Mouse (Mus musculus) thymus, postnatal 0 days (tissue): ENCODE measurements at regions not wholly inside any gene's neighbourhood (a gene's known extent, or its start where the extent isn't known, plus 50 kb on each side); places are given as distances from the start of the nearest gene placed in this dataset.

Experiments
- DNase-seq: peaks from one replicate; pipeline ENCODE4 v3.0.0-alpha.2; 2015; ENCODE audit warnings: low spot score

DNA sequence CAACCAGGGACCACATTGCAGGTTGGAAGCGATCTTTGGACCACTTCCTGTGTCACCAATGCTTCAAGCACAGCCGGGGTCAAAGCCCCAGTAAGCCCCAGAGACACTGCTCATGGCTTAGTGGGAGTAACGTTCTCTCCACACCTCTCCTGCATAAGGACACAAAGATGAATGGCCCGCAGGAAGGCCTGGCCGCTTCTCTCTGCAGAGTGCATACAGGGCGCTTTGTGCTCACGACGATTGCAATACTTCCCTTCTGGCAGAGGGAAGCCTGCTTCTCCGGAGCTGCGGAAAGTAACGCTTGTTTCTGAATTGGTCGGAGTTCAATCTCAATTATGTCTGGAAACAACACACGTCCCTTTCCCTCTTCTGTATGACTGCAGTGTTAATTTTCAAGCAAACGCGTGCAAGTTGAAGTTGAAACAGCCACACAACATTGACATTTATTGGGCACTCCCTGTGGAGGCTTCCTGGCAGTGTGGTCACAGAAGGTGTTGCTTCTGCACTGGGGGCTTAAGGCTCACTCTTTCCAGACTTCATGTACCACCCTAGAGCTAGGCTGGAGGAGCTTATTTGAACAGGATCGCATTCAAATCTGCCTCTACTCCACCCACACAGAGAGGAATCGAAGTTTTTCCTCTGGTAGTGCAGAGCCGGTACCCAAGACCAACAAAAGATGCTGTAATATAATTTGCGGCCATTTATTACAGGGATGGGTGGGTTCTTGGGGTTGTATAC, 168.4 kb downstream of the Ndfip2 start:
- no peak for DNase-seq

DNA sequence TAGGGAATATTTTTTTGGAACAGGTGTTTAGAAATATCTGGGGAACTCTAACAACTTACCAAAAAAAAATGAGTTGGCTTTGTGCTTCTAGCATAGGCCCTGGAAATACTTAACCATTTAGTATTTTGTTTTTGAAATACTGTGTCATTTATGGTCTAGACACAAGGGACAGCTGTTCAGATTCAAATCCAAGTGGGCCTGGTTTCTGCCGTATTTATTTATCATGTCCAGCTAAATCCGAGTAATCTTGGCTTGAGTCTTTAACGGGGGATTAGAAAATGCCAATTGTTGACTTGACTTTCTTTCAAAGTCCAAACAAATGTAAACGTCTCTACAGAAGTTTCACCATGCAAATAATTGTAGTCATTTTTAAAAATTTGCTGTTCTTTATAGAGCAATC, 159.6 kb downstream of the Ndfip2 start:
- no peak for DNase-seq

DNA sequence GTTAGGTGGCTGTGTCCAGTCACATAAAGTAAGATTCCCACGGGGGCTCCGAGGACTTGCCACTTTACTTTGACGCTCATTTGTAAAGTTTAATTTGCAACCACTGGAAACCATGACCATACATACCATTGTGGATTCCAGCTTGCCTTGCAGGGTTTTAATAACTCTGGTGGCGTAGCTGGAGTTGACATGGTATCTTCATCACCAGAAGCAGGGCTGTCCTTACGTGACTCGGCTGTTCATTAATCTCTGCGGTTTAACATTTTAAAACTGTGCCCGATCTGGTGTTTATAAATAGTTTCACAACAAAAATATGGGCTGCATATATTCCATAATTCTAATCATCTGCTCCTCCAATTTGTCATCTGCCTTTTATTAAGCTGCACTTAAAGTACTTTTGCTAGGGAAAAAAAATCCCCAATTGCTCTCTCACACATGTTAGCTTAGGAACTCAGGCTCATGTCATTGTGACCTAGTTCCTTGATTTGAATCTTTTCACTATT, 159.1 kb downstream of the Ndfip2 start:
- no peak for DNase-seq

DNA sequence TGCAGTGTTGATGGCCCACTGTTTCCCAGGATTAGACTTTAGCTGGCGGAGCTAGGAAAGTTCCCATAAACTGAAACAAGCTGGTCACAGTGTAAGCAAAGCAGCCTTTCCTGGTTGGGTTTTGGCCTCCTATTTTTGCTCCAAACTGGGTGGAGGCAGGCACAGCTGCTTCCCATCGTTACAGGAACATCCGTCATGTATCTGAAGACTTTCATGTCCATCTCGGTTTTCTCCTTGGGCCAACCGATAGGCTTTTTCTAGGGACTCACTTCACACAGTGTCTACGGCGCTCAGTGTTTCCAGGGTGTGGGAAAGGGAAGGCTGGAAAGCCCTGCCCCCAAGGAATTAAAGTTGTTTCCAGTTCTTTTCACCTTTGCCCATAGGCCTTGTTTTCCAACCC, 158.6 kb downstream of the Ndfip2 start:
- DNase-seq = no peak

DNA sequence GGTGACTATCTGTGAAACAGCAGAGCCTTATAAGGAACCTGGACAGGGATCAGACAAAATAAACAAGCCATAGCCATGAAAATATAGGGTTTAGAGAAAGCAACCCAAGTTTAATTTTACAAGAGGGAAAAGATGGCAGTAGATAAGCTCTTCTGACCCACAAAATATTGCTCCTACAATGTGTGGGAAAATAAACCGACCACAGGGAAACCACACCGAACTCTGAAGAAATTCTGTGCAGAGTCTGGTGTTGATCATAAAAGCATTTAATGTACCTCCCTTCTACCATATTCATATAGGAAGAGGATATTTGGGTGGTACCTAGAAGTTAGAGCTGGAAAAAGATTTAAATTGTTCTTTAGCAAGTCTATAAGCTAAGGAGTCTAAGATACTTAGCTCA, 146.3 kb downstream of the Ndfip2 start:
- no peak for DNase-seq

DNA sequence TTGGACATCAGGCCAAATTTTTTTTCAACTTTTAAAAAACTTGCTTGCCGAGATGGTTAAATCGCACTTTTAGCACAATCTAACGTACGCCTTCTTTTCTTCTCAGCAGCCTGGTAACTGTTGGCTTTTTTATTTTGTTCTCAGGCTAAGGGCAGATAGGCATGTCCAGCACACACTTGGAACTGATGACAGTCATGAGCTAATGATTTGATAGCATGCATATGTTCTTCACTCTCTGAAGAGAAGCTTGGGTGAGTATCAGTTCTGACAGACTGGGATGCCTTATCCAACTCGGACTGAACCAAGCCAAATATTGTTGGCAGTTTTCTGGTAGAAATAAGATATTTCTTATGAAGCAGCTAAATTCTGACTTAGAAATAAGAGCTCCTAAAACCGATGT, 145.9 kb downstream of the Ndfip2 start:
- DNase-seq = no peak

DNA sequence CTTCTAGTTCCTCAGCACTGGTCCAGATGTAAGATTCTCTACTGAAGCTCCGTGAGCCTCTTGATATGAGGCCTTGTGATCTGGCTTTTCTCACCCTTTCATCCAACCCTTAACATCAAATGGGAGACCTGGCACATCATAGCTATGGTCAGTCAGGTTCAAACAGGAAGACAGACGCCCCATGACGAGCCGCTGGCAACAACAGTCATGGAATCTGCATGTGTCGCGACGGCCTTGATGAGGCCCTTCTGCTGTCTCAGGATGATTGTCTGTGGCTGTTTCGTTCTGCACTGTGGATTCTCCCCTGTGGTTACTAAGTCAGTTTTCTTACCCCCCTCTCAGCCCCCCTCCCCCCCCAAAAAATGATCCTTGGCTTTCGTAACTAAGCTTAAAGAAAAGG, 144.9 kb downstream of the Ndfip2 start:
- no peak for DNase-seq

DNA sequence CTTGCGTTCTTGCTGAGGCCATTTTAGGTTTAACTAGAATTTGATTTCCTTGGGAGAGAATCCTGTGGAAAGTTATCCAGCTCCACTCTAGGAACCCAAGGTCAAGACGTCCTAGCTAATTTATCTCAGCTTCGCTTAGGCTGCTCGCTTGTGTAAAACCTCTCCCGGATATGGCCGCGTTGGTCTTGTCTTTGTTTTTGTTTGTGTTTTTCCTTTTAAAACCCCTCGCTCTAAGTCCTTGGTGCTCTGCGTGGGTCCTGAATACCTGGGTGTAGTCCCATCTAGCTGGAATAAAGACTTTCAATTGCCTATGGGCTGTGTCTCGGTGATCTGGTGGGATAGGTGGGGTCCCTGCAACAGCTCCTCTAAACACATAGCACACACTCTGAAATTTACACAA, 144.2 kb downstream of the Ndfip2 start:
- no peak for DNase-seq

DNA sequence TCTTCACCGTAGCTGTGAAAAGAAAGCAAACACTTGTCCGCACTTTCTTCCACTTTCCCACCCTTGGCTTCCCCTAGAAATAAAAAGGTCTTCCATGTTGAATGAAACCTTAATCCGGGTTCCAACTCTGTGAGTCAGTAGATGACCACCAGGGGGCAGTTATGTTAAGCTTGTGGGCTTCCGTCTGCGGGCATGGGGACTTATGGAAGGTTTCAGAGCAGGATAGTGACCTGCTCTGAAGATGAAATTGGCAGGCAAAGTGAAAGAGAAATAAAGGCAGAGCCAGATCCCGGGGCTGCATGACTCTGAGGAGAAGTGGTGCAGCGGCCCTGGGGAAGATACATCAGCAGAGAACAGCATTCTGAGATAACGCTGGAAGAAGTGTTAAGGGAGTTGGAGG, 139.1 kb downstream of the Ndfip2 start:
- DNase-seq = peak; percentile 73

DNA sequence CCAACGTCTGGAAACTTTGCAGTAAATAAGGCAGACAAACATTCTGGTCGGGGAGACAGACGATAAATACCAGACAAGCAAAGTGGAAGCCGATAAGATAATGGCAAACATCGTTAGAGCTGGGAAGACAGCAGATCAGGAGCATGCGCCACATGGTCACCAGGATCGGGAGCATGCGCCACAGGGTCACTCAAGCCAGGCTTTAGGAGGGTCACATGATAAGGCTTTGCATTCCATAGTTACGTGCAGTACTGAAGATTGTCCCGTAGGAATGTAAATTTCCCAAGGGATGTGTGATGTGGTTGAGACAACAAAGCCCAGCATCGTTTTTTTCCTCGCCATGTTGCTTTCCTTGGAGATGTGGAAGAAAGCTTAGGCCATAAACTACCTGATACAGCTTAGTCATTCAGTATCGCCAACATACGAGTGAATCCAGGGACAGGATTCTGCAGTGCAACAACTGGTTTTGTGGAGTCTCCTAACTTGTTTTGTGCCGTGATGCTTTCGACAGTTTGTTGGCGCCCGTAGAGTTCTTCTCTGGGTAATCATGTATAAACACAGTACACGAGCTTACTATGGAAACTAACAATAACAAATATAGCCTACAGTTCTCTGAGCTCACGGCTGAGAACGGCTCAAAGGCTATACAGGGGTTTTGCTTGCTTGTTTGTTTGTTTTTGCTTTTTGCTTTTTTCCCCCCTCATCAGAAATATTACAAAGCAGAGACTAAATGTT, 133.9 kb downstream of the Ndfip2 start:
- DNase-seq = no peak

DNA sequence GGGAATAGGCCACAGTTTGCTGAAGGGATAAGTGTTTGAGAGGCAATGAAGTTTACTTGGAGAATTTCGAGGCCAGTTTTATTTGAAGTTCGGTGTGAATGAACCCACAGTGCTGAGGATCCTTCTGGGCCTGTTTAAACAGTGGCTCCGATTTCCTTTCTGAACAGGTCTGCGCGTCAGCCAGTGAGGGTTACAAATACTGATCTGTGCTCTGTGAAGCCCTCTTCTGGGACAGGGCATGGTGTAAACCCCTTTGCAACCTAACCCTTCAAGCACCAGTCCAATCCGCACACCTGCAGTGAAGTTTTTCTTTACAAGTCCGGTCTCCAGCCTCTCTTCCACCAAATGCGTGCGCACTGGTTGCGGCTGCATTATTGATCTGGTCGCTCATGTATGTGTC, 133.1 kb downstream of the Ndfip2 start:
- DNase-seq = no peak

DNA sequence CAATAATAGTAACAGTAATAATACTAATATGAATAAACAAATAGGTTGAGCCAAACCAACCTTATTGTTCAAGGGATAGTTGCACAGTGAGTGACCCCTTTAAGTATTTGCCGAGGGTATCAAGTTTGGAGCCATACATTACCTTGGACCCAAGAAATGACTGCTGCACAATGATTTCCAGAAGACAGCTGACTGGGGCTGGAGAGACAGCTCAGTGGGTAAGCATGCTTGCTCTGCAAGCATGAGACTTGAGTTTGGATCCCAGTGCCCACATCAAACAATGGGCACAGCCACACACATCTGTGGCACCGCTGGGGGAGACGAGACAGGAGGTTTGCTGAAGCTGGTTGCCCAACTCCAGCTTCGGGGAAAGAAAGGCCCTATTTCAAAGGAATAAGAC, 126.7 kb downstream of the Ndfip2 start:
- no peak for DNase-seq

DNA sequence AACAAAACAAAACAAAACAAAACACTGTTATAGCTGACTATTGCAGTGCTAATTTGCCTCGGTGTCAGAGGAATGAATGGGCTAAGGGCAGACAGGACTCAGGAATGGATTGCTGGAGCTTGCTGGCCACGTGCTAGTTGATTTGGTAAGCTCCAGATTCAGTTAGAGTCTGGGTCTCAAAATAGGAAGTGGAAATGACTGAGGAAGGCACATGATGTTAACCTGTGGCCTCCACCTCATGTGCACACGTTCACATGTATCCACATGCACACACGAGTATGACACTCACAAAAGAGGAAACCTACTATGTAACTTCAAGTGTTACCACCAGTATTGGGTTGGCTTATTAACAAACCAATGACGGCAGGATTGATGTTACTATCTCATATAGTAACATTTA, 125.0 kb downstream of the Ndfip2 start:
- DNase-seq = no peak

DNA sequence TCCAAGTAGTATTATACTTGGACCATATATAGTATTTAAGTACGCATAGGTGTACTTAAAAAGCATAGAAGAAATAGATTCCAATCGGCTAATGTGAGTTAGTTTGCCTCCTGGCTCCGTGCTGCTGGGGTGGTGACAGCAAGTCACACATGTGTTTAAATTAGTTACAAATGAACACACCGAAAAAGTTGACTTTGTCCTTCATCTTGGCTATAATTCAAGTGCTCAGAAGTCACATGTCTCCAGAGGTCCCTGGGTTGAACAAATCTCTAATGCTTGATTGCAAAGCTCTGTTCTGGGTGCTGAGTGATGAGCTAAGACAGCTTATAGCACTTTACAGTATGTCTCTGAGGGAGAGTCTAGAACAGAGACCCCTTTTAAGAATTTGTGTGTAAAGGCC, 121.7 kb downstream of the Ndfip2 start:
- DNase-seq = no peak

DNA sequence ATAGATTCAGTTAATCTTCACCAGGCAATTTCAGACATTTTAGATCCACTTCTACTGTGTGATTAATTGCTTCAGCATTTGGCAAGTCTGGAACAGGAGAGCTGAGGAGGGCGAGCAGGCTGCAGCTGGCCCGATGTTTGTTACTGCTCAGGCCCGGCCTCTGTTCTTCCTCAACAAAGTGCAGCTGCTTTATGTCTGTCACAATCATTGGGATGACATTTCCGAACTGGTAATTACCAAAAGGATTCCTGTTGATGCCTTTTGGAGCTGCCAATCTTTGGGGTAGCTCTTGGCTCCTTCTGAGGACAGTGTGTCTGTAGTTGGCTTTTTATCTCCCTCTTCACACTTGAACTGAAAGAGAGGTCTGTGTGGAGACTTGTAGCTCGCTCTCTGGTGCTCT, 119.4 kb downstream of the Ndfip2 start:
- no peak for DNase-seq

DNA sequence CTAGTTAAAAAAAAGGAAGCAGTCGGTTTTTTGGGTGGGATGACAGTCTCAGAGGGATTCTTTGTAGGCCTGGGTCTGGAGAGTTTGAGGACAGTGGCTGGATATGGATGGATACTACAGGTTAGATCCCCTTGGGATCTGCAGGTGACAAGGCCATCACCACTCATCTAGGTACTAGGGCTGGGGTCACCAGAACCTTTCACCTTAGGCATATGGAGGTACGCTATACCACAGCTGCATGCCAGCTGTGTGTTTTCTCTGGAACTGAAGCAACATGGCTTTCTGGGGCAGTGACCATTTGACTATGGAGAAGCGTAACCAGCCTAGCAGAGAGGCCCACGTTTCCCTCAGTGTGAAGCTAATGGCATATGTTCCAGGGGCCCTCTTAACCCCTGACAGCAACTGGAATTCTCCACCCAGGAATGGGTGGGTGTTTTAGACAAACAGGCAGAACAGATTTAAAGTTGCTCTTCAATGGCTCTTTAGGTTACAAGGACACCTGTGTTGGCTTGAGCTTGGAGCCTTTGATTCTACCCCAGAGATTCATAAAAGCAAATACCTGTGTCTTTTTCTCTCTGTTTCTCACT, 118.8 kb downstream of the Ndfip2 start:
- no peak for DNase-seq

DNA sequence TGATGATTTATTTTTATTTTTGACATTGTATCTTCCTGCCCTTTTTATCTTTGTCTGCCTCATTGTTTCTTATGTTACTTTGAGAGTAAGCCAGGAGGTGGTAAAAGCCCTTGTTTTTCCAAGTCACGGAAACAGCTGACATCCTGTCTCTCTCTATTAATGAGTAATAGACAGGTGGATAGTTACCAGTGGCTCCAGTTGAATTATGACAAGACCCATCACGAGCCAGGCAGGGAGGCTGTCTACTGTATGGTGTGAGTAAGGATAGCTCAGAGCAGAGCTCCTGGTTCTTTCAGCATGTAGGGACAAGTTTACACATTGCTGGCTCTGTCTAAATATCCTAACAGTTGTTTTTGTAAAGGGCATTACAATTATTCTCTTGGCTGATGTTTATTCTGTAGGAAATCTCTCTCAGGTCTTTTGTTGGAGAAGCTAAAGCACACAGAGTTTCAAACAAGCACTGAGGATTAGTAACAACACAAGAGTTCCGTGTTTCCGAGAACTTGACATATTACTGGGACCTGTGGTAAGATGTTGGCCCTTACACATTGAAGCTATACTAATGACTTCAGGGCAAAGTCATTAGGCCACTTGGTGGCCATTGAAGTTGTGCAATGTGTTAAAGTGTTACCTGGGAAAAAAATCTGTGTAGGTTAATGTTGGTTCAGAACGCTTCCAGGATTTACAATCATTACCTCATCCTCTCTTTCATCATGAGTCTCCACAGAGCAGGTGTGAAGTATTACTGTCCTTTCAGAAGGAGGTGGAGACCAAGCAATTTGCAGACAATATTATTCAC, 111.5 kb downstream of the Ndfip2 start:
- DNase-seq = no peak

DNA sequence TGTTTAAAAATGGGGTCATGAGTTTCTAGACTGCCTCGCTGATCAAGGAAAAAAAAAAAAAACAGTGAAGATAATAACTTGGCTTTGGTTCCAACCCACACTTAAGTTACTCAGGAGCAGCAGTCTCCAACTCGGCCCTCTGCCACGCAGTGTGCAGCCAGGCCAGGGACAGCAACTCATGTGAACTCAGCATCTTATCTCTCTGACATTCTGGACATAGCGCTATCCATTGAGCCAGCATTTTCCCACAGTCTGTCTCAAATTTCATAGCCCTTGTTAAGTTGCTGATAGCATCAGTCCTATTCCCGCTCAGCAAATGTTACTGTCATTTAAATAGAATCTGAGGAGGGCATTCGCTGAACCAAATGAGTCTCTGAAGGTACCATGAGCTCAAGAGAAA, 102.2 kb downstream of the Ndfip2 start:
- no peak for DNase-seq

DNA sequence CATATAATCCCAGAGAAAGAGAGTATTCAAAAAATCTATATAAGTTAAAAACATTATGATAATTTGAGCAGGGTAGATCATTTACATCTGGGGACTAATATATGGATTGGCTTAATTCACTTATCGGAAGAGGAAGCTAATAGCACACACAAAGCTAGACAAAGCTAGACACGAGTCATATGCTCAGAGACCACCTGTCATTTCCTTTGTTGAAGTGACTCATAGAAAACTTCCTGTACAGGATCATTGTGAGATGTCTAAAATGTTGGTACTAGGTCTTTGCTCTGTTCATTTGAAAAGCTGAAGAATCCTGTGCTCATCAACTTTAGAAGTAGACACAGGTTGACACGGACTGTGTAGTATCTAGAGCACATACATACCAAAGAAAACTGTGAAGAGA, 101.5 kb downstream of the Ndfip2 start:
- no peak for DNase-seq
